Mouse (Mus musculus) v-Abl transformed pro-B cells (cell line): ENCODE measurements around the gene Pdzd2.

Experiments
- in situ Hi-C, 2 experiments: fragments of 400-800 bp; cut with MboI; formaldehyde crosslinking; loops; one replicate each; pipeline ENCODE4 v1.15.1; 2025; ENCODE audit not compliant: unreplicated experiment in 2 of 2

Pdzd2 gene

DNA sequence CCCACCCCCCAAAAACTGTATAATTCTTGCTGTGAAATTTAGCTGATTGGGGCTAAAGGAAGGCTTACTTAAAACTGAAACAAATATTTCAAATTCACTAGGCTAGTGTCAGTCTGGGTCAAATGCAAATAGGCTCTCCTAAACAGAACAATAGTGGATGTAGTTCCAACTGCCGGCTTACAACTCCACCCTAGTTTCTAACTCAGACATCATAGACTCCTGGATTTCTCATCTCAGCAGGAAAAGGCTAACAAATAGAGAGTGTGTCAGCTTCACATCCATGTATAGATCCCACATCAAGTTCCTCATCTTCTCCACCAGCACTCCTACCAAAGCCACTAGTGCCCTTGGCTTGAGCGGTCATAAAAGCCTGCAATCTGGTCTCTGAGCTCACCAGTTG lies 290.4 kb downstream of the Pdzd2 start:
- in situ Hi-C loops, result no loop called here

DNA sequence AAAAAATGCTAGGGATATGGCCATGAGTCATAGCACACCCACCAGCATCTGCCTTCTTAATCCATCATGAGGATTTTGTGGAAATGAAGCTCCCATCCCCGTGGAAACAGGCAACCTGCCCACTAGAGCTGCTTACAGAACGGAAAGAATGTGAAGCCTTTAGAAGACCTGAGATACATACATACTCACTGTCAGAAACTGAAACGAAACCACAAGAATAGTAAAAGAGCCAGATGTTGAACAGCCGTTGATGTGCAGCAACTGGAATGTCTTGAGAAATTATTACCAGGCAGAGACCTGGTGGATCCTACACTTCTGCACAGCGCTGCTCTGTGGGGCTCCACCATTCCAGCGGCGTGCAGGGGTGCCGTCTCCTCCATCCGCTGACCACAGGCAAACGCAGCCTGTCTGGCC lies 292.7 kb downstream of the Pdzd2 start:
- in situ Hi-C loops, result no loop called here

- in situ Hi-C loops, result no loop called here
Measured at GRCm38 (mm10) chr15:12444551-12444950, 295.2 kb downstream of the Pdzd2 start.

- in situ Hi-C loops, result no loop called here
Measured at GRCm38 (mm10) chr15:12439351-12439751, 300.4 kb downstream of the Pdzd2 start.

DNA sequence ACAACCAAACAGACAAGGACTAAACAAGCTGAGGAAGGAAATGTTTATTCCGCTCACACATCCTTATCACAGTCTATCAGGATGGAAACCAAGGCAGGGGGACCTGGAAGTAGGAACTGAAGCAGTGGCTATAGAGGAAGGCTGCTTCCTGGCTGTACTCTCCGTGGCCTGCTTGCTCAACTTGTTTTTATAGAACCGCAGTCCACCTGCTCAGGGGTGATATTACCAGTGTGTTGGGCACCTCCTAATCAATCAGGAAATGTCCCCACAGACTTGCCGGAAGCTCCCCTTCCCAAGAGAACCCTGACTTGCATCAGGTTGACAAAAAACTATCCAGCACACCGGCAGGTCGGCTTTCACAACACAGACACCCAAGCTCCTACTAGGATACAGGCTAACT lies 301.0 kb downstream of the Pdzd2 start:
- in situ Hi-C loops, result no loop called here

DNA sequence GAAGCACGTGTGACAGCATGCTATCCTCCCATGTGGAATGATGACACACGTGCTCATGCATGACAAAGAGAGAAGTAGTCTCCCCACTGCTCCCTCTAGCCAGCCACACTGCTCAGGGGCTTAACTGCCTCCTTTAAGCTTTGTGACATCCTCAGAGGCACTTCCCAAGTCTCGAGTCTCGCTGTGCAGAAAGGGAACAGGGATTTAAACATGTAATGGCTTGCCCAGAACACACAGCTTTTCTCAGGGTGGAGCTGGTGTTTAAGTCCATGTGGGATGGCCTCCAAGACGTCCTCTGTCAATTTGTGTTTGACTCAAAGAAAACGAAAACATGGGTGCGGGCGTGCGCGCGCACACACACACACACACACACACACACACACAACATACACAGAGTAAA lies 301.6 kb downstream of the Pdzd2 start:
- in situ Hi-C loops, result no loop called here

GRCm38 (mm10) chr15:12435910-12436309 lies 303.8 kb downstream of the Pdzd2 start:
- in situ Hi-C loops, result no loop called here

DNA sequence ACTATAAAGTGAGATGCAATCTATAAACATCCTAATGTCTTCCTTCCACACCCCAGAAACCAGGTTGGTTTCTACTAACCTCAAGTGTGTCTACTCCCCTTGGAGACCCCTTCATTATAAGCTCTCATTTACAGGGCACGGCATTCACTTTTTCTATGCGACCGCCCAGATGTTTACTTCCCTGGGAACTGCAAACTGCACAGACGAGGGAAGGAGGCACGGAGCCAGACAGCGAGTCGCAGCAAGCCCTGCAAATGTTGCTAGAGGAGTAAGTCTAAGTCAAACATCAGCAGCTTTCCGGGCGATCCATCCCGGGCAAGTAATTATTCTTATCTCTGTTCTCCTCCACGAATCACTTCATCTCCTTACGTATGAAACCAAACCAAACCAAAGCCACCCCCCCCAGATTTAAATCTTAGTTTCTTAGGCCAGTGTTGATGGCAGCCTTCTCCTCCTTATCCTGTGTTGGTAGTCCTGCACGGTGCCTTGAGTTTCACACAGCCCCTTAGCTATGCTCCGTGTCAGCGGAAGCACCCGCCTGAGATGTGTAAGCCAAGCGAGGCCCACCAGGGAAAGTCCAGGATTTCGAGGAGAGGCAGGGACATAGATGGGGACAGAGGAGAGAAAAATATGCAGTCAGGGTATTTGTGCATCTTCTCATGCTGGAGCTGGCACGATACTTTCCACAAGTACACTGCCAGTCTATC lies 305.7 kb downstream of the Pdzd2 start:
- in situ Hi-C loops, result no loop called here

- in situ Hi-C loops, result no loop called here
Measured at GRCm38 (mm10) chr15:12432879-12433278, 306.8 kb downstream of the Pdzd2 start.

- in situ Hi-C loops, result no loop called here
Measured at GRCm38 (mm10) chr15:12432320-12432719, 307.4 kb downstream of the Pdzd2 start.

GRCm38 (mm10) chr15:12431684-12432083 lies 308.0 kb downstream of the Pdzd2 start:
- in situ Hi-C loops, result no loop called here

- in situ Hi-C loops, result no loop called here
Measured at GRCm38 (mm10) chr15:12431188-12431587, 308.5 kb downstream of the Pdzd2 start.

GRCm38 (mm10) chr15:12430670-12431069 lies 309.1 kb downstream of the Pdzd2 start:
- in situ Hi-C loops, result no loop called here

DNA sequence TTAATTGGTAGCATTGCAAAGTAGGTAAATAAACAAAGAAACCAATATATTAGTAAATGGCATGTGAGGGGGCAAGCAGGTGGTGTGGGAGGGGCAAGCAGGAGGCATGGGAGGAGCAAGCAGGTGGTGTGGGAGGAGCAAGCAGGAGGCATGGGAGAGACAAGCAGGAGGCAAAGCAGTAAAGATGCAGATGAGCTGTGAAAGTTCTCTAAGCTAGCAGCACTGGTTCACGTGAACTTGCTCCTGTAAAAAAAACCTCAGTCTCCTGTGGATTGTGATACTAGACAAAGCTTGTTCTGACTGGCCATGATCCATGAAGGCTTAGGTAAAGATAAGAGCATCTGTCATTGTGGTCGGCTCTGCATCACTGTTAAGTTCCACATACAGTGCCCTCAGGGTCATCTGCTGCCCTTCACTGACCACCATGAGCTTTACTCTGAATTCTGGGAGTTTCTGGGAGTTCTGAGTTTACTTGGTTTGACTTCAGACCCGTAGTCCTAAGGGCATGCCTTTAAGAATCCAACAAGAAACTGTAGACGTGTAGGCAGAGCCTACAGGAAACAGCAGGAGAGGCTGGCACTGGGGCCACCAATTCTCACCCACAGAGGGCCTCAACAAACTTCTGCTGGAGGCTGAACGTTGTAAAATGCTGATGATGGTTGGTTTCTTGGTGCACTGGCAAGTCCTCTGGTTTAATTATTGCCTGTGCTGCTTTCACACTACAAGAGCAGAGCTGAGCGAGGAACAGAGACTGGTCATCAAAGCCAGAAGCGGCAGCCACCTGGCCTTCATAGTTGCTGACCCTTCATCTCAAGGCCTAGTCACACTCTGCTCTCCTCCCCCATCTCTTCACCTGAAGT lies 309.9 kb downstream of the Pdzd2 start:
- in situ Hi-C loops, result no loop called here

GRCm38 (mm10) chr15:12427818-12428217 lies 311.9 kb downstream of the Pdzd2 start:
- in situ Hi-C loops, result no loop called here

GRCm38 (mm10) chr15:12426342-12426741 lies 313.4 kb downstream of the Pdzd2 start:
- in situ Hi-C loops, result no loop called here

GRCm38 (mm10) chr15:12425049-12425627 lies 314.6 kb downstream of the Pdzd2 start:
- in situ Hi-C loops, result no loop called here

DNA sequence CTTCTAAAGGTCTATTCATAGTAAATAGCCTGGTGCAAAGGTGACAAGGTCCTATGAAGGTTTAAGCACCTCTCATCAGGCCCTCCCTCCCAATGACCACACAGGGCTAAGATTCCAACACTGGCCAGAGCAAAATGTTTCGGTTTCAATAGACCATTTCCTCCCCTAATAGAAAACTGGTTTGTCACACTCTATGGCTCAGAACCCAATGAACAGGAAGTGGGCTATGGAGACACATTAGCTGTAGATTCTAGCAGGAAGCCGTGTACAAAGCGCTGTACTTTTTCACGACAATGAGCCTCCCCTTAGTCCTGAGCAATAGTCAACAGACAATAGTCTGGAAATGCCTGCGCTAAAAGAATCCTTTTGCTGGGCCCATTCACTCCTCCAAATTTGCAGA lies 315.5 kb downstream of the Pdzd2 start:
- in situ Hi-C loops, result no loop called here

- in situ Hi-C loops, result no loop called here
Measured at GRCm38 (mm10) chr15:12420915-12421314, 318.8 kb downstream of the Pdzd2 start.

- in situ Hi-C loops, result no loop called here
Measured at GRCm38 (mm10) chr15:12420376-12420775, 319.3 kb downstream of the Pdzd2 start.

DNA sequence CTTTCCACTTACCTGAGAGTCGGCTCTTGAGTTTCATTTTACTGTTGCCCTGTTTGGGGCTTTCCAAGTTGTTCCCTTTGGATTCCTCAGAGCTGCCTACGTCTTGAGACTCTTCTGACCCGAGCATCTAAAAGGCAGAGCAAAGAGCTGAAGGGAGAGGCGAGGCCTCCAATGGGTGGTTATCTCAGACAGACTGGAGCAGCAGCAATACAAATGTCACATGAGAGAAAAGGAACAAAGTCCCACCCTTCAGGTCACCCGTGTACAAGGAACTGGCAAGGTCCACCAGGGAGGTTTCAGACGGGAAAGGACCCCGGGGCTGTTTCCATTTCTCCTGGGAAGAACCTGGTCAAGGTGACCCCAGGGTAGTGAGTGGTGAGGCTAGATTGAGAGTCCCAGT lies 320.3 kb downstream of the Pdzd2 start:
- in situ Hi-C loops, result no loop called here
